Mouse (Mus musculus) left cerebral cortex, adult 2 months (tissue): ENCODE results near the gene Cox15. TPM values are rescaled to one million over a fixed set of nuclear protein-coding genes. Genes with fewer than 3 reads are reported as not detected.

ENCODE experiments used
- DNase-seq, 2 experiments: peaks; one replicate each; pipeline ENCODE4 v3.0.0; 2021 to 2022; ENCODE audit warnings: low spot score in 2 of 2, mixed read lengths in 1 of 2; ENCODE audit errors: extremely low spot score in 1 of 2
- H3K27ac ChIP-seq: fragments of 200-600 bp; 2 replicates; pipeline ENCODE4 v1.8.1; 2022
- H3K4me3 ChIP-seq: fragments of 200-600 bp; 2 replicates; pipeline ENCODE4 v1.8.1; 2022
- CTCF ChIP-seq: fragments of 200-600 bp; IDR thresholded peaks from 2 replicates; pipeline ENCODE4 v1.8.1; 2022; ENCODE audit warnings: antibody characterized with exemption, mild to moderate bottlenecking, moderate library complexity
- intact Hi-C: fragments of 180-260 bp; cut with DNase I; formaldehyde crosslinking; loops from one replicate; pipeline ENCODE4 v1.15.1; 2025
- total RNA-seq, 2 experiments: library from RNA; stranded (reverse); gene quantifications; 2 replicates each; pipeline ENCODE4 v1.2.3; 2021

Gene Cox15
- total RNA-seq, 2 experiments from 2014 or later, result 13.9 to 15.5 TPM

DNA sequence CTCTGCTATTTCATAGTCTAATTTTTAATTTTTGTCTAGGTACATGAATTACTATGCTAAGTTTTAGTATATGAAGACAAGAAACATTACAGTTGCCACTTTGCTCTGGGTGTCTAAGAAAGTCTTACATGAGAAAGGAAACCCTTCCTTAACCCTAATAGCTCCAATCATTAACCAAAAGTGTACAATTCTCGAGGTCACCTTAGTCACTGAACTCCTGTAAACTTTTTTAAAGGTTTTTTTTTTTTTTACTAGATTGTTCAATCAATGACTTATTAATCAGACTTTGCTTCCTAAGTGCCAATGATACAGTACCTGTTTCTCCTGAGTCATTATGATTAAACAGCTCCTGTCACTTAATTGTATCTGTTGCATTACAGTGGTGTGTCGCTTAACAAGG, 24.5 kb upstream of the Cox15 start:
- DNase-seq, result no peak
- no peak overlapping the region for H3K27ac ChIP-seq
- TF ChIP-seq CTCF, result no peak
- no peak overlapping the region for H3K4me3 ChIP-seq
- intact Hi-C loops, result no loop called here

DNA sequence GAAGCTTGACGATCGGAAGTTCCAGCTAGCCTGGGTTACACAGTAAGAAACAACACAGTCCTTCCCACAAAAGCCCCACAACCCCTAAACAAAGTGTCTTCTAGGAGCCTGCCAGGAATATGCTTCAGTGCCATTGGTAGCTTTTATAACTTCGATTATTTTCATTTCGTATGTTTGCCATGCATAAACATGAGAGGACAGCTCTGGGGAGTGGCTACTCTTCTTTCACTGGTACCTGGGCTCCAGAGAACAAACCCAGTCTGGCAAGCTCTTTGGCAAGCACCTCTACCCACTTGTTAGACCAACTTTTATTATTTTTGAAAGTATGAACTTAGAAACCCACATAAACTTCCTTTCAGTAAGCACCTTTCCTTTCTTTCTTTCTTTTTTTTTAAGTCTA, 23.8 kb upstream of the Cox15 start:
- no peak overlapping the region for H3K27ac ChIP-seq
- no peak overlapping the region for H3K4me3 ChIP-seq
- no peak for TF ChIP-seq CTCF
- intact Hi-C loops, result no loop called here
- DNase-seq, result no peak

DNA sequence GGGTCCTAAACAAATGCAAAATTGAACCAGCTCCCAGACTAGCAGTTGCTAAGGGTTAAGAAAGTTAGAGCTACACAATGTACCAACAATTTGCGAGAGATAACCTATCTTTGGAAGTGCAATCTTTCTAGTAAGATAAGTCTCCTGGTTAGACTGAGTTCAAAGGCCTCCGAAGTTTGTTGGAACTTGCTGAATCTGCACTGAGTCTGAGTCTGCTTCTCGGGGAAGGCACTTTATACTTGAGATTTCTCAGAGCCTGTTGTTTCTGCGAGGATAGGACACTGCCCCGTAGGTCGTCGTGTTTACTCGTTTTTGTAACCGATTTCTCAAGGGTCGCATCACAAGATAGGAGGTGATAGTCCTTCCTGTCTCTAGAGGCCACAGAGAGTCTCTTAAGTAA, 22.6 kb upstream of the Cox15 start:
- intact Hi-C loops, result no loop called here
- no peak for TF ChIP-seq CTCF
- DNase-seq, result no peak
- H3K4me3 ChIP-seq, result no peak overlapping the region
- no peak overlapping the region for H3K27ac ChIP-seq

DNA sequence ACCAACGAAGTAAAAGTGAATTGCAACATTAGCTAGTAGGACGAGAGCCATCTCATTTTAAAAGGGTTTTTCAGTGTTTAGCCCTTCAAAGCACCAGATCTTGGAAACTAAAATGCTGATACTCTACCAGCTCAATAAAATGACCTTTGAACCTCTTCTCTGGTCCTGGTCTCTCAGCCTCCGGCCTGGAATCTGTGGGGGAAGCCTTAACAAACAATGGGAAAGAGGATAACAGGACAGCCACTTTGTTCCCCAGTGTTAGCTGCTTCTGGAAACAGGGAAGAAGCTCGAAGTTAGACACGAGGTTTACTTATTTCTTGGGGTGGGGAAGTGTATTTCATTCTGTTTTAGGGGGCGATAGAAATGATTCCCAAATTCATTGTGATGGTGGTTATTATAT, 19.5 kb upstream of the Cox15 start:
- Histone ChIP-seq H3K27ac (no peak overlapping the region), H3K4me3 (no peak overlapping the region)
- TF ChIP-seq CTCF, result no peak
- intact Hi-C loops, result no loop called here
- no peak for DNase-seq

DNA sequence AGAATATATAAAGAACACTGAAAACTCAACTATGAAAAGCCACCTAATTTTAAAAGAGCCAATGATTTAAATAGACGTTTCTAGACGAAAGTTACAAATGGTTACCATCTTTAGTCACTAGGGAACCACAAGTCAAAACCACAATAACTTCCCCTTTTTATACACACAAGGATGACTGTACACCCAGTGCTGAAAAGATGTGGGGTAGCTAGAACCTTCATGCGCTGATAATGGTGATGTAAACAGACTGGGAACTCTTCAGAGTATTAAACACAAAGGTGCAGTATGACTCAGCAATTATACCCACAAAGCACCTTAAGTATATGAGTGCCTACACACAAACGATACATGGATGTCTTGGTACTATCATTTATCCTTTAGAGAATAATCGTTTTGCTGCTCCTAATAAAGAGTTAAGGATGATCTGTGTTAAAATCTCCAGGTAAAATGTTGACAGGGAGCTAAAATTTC, 18.7 kb upstream of the Cox15 start:
- H3K4me3 ChIP-seq, result no peak overlapping the region
- no peak for DNase-seq
- TF ChIP-seq CTCF, result no peak
- H3K27ac ChIP-seq, result no peak overlapping the region
- intact Hi-C loops, result no loop called here

DNA sequence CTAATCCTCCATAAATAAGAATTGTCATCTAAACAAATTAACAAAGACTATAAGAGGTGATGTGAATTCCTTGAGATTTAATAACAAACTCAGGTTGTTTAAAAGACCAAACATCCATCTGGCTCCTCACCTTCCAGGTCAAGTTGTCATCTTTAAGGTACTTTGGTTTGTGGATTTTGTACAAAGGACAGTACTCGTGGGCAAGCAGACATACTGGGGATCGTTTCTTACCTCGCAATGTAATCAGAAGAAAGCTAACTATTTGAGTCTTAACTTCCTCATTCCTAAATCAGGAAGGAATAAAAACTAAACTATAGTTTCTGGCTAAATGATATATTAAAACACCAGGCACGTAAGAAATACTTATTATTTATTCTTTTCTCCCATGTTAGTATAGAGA, 17.8 kb upstream of the Cox15 start:
- intact Hi-C loops, result no loop called here
- H3K4me3 ChIP-seq, result no peak overlapping the region
- no peak overlapping the region for H3K27ac ChIP-seq
- no peak for TF ChIP-seq CTCF
- no peak for DNase-seq

DNA sequence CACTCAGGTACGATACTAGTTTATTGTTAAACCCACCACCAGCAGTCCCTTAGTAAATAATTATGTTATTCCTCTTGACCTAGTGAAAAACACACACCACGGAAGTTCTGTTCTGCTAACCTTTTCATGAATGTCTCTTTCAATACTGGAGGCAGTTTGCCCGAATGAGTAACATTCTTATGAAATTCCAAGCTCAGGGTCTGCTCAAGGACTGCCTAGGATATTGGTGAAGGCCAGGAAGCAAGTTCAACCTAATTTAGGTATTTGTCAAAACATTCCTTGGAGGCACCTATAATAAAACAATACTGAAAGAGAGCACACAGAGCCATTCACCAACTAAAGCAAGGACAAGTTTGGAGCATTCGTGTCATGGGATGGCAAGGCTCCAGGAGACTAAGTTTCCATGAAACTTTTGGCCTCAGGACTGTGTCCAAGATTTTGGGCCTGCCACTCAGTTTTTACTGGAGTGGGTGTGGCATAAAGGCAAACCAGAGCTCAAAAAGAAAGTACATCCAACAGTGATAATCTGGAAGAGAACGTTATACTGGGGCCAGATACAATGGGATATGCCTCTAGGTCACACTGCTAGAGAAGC, 16.7 kb upstream of the Cox15 start:
- intact Hi-C loops, result no loop called here
- no peak overlapping the region for H3K4me3 ChIP-seq
- no peak overlapping the region for H3K27ac ChIP-seq
- TF ChIP-seq CTCF, result no peak
- DNase-seq, result no peak

DNA sequence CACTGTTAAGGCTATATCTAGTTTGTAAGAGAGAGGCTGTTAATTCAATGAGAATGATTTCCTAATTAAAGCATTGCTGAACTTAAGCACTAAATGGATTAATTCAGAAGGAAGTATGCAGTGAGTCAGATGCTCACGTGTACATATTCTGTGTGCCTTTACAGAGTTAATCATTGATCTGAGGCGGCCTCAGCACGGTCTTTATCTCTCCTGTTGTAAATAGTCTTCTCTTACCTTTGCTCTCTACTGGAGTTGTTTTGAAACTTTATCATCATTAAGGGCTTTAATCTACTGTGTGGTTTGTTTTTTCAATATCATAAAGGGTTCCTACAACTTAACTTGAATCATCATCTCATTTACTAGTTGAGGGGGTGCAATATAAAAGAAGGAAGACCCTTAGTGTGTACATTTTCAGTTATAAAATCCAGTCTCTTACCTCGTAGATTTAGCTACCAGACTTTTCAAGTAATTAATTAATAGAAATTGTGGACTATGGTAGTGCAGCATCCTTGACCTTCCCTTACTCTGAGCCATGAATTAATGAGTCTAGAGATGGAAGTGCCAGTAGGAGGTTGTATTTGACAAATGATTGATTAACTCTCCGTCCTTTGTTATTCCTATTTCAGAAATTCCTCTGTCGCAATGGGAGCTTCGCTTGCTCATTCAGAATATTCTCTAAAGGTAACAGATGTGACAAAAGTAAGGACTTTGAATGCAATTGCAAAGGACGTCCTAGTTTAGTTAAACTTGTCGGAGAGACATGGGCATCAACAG, 14.9 kb upstream of the Cox15 start:
- intact Hi-C loops, result no loop called here
- TF ChIP-seq CTCF, result no peak
- no peak for DNase-seq
- Histone ChIP-seq H3K27ac (no peak overlapping the region), H3K4me3 (no peak overlapping the region)

DNA sequence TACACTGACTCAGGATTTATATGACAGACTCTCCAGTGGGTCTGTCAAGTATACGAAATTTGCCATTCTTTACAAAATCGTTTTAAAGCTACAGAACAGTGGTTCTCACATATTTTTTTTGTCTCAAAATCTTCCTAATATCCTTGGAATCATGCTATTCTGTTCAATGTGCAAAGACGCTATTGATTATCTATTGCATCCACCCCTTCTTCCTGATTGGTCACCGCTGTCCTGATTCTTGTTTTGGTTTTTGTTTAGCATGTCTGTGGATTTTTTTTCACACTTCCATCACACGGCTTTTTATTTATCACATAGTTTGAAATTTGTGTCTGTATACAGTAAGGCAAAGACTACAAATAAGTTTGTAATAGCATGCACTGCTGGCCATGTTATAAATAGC, 13.7 kb upstream of the Cox15 start:
- intact Hi-C loops, result no loop called here

DNA sequence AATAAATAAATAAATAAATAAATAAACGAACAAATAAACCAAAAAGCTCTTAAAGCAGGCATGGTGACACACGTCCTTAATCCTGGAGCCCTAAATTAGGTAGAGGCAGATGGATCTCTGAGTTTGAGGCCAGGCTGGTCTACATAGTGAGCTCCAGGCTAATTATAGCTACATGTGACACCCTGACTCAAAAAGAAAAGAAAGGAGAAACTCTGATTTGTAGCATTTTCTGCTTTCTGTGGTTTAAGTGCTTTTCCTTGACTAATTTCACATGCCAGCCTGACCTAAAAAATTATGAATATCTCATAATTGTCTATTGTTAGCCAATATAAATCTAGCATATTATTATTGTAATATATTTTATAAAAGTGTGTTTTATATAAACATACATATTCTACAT, 9.6 kb upstream of the Cox15 start:
- intact Hi-C loops, result no loop called here
- no peak for DNase-seq
- no peak for TF ChIP-seq CTCF
- Histone ChIP-seq H3K27ac (no peak overlapping the region), H3K4me3 (no peak overlapping the region)

More for the DNA sequence above, 13.7 kb upstream of the Cox15 start:
- no peak overlapping the region for H3K4me3 ChIP-seq
- no peak for DNase-seq
- H3K27ac ChIP-seq, result no peak overlapping the region
- TF ChIP-seq CTCF, result no peak

DNA sequence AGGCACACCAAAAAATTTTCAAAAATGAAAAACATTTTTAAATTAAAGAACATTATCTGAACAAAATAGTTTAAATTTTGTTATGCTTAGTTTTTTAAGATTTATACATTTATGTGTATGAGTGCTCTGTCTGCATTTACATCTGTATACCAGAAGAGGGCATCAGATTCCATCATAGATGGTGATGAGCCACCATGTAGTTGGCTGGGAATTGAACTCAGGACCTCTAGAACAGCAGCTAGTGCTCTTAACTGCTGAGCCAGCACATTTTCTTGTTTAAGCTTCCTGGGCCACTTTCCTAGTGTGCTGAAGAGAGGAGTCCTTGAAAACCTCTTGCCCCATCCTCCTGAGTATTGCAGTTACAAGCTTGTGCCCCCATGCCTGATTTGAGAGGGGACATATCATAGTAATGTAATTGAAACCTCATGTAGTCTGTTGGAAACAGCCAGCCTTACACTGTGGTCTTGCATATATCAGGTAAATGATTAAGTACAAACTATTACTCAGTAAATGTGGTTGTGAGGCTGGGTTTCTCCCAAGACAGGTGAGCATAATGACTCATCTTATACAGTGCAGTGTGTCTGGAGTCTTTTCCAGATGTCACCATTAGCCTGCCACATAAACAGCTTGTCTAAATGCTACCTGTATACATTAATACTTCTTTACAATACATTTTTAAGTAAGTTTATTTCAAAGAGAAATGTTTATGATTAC, 8.9 kb upstream of the Cox15 start:
- TF ChIP-seq CTCF, result peak; percentile 21
- H3K27ac ChIP-seq, result no peak overlapping the region
- intact Hi-C loops, result loop anchor here (2.0 kb wide), 1 partner anchor 131 kb away; no protein-coding TSS in a partner anchor

DNA sequence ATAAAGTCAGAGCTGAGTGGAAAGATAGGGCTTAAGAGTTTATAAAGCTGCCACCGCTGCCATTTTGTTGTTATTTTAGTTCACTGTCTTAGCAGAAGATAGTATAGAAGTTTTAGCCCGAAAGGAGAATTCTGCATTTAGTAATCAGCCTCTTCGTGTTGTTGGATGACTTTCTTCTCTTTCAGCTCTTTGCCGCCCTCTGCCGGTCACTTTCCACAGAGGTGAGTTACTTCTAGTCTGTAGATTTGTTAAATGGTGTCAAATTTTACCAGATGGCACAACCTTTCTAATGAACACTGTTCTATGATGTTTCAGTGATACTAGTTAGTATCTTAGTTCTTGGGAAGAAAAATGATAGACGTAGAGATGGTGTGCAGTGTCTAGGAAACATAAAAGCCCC, 7.7 kb upstream of the Cox15 start:
- no peak overlapping the region for H3K27ac ChIP-seq
- TF ChIP-seq CTCF, result peak; percentile 64
- intact Hi-C loops, result loop anchor here (2.0 kb wide), 1 partner anchor 130 kb away; no protein-coding TSS in a partner anchor
- DNase-seq, result peak; percentile 45 to 62
- H3K4me3 ChIP-seq, result no peak overlapping the region

More for the DNA sequence above, 8.9 kb upstream of the Cox15 start:
- no peak overlapping the region for H3K4me3 ChIP-seq
- no peak for DNase-seq
